Mouse (Mus musculus): Measurements from ENCODE around the gene Ube2v1. TPM values are rescaled to one million over a fixed set of nuclear protein-coding genes. Genes with fewer than 3 reads are reported as not detected.

The Ube2v1 gene
- total RNA-seq (2021): 100 to 1,000 TPM; 175 to 191 TPM
- long read RNA-seq, experiment 1, transcript Ube2v1-207 (5 exons, 924 nt): minor isoform, 58 of 492 reads
- long read RNA-seq, experiment 1, transcript Ube2v1-202 (4 exons, 2,041 nt): major isoform, 405 of 492 reads
- long read RNA-seq, experiment 1, transcript Ube2v1-201 (3 exons, 1,586 nt): minor isoform, 6 of 492 reads
- long read RNA-seq, experiment 1, partial matches to known transcripts: 5 of 492 reads
- long read RNA-seq, experiment 1, other reads (novel, unspliced or antisense): 15 of 492 reads
- long read RNA-seq, experiment 2, transcript Ube2v1-207 (5 exons, 924 nt): minor isoform, 49 of 395 reads
- long read RNA-seq, experiment 2, transcript Ube2v1-202 (4 exons, 2,041 nt): major isoform, 330 of 395 reads
- long read RNA-seq, experiment 2, partial matches to known transcripts: 1 of 395 reads
- long read RNA-seq, experiment 2, other reads (novel, unspliced or antisense): 11 of 395 reads

DNA sequence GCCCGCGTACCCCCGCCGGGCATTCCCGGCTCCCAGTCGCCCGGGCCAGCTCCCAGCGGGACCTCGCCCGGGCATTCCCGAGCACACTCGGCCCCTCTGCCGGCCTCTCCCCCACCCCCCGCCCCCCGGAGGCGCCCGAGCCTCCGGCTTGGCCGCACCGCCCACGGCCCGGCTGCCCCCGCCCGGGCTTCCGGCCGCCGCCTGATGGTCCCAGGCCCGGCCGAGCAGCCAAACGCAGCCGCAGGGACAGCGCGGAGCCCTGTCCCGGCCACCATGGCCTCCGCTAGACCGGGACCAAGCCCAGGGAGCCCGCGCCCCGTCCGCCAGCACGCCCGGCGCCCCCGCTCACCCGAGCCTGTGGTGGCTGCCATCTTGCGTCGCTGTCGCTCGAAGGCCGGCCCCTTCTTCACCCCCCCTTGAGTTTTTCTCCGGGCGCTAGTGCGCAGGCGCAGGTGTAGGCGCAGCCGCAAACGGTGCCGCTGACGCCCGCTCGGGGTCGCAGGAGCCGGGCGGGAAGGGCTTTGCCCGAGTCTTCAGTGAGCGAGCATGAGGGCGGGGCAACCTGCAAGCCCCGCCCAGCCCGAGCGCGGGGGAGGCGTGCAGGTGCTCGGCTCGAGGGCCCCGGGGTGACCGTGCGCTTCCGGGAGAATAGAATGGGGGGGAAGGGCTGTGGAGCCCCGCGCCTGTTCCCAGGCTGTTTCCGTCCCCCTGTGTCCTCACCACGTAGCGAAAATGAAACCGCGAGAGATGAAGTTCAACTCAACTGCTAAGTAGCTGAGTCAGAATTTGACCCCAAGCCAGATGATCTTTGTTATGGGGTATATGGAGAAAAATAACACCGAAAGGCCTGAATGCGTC is at the start of gene Ube2v1:
TSS of gene Ube2v1 (minus strand) at position 505 of the 858 bp plus-strand sequence.
- peak; percentile 97 for DNase-seq (ENCODE audit: low spot score)

DNA sequence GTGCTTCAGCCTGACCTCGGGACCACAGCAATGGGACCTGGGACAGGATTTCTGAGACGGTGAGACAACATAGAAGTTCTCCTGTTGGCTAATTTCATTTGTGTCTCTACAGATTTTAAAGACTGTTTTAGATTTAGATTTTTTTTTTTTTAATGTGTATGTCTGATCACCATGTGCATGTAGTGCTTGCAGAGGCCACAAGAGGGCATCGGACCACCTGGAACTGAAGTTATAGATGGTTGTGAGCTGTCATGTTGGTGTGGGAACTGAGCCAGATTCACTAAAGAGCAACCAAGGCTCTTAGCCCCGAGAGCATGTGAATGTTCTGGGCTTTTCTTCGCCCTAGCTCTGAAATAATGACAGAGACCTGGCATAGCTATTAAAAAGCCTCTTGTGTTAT is 48.8 kb upstream of the Ube2v1 start:
- no peak for DNase-seq (ENCODE audit: low spot score)

DNA sequence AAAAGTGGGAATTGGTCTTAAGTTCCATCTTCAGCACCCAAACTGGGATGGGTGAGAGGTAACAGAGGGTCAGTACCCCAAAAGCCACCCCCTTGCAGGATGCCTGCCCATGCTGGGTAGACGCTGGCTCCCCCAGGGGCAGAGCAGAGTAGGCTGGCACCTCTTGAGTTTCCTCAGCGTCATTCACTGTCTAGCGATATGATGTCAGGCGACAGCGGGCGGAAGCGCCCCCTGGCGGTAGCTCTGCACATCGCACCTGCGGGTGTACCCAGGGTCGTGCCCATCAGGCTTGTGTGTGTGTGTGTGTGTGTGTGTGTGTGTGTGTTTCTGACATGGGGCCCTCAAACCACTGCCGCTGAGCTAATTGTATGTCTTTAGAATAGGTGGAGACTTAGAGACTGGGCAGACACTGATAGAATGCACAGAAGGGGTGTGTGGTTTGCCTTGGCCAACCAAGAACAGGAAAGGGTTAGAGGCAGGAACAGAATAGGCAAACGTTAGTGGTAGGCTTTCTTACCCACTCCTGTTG is 48.1 kb upstream of the Ube2v1 start:
- peak; percentile 87 for DNase-seq (ENCODE audit: low spot score)

DNA sequence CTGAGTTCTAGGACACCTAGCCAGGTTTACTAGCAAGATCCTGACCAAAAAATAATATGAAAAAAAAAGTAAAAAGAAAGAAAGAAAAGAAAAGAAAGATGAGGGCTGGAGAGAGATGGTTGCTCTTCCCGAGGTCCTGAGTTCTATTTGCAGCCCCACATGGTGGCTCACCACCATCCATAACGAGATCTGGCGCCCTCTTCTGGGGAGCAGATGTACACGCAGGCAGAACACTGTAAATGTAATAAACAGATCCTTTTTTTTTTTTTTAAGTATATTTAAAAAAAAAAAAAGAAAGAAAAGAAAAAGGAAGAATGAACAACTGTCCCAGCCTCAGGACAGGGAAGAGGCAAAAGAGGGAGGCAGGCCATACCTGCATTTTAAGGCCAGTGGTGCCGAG is 46.7 kb upstream of the Ube2v1 start:
- DNase-seq (ENCODE audit: low spot score): no peak

DNA sequence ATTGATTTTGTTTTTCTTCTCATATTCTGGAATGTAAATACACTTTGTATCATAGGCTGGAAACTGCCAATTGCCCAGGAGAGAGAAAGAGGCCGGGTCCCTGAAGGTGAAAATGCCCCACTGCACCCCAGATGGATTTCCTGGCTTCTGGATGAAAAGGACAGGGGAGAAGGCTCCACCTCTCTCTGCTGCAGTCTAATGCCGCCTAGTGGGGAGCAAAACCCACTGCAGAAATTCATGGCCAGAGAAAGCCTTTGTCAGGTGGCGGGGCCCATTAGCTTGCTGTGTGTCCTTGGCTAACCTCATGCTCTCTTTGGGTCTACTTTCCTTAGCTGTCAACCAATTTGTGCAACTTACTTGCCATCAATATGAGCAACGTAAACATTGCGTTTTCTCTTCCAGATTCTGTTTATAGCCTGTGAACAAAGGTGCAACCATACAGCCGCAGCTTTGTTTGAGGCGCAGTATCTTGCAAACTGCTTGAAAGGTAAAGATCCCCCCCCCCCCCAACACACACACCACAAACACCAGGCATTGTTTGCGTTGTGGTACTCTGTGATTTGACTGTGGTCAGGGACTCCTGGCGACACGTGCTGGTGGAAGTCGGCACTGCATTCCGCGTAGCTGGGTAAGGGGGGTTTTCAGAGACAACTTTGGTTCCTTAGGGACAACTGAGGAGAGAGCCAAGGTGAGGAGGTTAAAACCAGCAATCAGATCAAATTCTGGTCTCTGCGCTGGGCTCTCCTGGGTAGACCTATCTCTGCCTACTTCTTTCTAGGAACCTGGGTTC is 43.4 kb upstream of the Ube2v1 start:
- DNase-seq (ENCODE audit: low spot score): no peak

DNA sequence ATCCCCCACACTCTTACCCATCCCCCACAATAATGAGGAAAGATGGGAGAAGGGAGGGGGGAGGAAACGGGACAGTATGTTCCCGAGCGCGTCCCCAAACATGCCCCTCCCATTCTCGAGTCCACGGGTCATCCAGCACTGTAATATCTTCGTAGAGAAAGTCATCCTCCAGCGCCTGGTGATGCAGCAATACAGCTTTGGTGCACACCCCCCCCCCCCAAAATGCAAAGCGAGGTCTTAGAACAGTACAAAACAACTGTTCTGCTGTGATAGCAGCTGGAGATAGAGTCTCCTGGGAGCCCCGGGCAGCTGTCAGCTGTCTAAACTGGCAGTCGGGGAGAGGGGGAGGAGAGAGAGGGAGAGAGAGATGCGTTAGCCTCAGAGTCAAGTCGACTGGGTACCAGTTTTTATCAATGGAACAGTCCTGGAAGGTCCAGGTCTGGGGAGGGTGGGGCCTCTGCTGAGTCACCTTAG is 40.4 kb upstream of the Ube2v1 start:
- no peak for DNase-seq (ENCODE audit: low spot score)

DNA sequence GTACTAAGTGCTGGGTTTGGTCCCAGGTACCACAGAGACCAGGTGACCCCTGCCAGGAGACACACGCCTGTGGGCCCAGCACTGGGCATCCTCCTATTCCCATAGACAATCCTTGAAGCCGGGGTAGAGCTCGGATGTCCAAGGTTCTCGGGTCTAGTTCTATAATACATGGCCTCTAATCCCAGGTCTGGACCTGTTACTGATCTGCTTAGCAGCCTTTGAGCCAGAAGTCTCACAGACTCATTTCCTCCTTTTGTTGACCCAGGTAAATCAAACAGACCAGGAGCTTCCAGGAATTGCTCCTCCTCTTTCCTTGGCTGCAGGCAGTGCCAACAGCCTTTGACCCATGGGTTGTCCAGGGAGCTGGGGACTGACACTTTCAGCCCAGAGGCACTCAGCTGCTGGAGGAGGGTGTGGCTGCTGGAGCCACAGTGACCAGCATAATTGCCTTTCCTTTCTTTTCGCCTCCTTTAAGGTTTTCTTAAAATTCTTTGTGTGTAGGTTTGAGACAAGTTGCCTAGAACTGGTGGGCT is 39.3 kb upstream of the Ube2v1 start:
- DNase-seq (ENCODE audit: low spot score): no peak

DNA sequence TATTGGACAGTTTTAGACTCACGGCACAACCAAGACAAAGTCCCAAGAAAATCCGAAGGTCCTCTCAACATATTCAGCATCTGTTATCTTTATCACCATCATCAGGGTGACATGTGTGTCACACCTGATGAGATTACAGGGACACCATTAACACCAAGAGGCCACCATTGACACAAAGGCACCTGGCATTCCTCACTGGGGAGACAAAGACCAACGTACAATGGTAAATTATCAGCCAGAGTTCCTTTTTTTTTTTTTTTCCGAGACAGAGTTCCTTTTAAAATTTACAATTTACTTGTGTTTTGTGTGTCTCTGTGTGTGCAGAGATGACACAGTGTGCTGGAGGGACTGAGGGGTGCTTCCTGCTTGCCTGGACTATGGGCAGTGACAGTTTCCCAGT is 37.5 kb upstream of the Ube2v1 start:
- DNase-seq (ENCODE audit: low spot score): no peak

DNA sequence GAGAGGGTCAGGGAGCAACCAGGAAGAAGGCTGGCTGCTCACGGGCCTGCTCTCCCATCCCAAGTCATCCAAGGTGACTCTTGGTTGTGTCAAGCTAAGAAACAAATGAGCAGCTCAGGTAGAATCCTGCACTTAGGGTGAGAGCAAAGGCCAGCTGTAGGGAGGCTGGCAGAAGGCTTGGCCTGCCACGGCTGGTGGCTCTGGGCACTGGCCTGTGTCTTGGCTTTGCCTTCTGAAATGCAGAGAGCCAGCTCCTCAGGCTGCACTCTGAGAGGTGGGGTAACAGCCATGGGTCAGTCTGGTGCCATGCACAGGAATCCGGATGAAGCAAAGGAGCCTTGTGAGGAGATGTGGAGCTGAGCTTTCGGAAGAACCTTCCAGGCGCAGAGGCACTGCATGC is 36.5 kb upstream of the Ube2v1 start:
- no peak for DNase-seq (ENCODE audit: low spot score)

DNA sequence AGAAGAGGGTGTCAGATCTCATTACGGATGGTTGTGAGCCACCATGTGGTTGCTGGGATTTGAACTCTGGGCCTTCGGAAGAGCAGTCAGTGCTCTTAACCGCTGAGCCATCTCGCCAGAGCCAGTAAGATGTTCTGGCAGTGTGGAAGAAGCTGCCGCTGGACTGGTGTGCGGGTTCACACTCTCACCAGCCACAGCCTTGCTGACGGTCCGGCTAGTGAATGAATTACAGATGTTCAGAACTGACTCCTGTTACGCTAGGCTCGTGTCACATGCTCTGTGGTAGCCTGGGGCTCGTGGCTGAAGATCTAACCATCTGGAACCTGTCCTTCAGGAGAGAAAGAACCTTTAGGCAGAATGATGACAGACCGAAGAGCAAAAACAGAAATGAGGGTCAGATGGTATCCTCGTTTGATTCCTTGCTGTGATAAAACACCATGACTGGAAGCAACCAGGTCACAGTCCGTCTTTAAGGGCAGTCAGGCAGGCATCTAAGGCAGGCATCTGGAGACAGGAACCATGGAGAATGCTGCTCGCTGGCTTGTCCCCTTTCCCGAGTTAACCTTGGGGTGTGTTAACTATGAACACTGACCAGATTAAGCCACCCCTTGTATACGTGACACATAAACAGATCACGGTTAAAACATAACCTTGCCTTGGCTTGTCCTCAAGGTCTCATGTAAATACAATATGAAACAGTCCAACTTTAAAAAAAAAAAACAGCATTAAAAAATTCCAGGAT is 34.2 kb upstream of the Ube2v1 start:
- DNase-seq (ENCODE audit: low spot score): no peak

DNA sequence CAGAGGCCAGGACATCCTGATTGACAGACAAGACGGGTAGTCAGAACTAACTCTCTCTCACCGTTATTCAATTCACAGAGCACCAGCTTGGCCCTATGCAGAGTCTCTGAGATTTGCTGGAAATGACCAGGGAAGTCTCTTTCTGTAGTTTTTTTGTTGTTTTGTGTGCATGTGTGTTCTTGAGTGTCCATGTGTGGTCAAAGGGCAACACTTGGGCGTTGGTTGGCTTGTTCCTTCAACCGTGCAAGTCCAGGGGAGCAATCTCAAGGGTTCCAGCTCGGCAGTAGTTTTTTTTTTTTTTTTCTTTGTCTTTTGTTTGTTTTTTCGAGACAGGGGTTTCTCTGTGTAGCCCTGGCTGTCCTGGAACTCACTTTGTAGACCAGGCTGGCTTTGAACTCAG is 30.8 kb upstream of the Ube2v1 start:
- DNase-seq (ENCODE audit: low spot score): no peak

DNA sequence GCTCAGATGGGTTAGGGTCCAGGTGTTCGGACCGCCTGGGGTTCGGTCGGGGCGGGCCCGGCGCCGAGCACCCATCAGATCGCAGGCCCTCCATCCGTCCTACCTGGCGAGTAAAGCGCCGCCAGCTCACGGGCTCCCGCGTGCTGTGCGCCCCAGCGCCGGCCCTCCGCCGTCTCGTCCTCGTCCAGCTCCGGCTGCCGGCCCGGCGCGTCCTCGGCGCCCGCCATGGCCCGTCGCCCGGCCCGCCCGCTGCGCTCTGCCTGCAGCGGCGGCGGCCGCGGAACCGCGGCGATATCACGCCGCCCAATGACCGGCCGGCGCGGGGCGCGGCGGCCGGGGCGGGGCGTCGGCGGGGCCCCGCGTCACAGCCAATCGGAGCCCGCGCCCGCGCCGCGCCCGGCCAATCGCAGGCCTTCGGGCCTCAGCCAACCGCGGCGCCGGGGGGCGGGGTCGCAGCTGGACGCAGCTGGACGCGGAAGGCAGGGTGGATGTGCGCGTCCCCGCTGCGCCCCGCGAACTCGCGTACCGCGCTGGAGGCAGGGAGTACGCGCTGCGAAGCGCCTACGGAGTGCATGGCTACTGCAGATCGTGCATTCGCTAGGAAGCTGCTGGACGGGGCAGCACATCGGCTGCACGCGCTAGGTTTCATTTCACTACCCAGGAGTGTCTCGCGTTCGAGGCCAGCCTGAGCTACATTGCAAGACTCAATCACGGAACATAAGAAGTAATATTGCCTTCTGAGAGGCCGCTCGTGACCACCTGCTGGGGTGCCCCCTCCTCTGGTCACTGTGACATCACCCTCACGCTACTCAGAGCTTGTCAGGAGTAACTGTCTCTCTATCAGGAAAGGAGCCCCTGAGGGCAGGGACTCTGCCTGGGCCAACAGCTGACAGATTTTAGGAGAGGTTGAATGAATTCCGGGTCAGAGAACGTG is 29.6 kb upstream of the Ube2v1 start, which contains the start of gene Gm20431:
TSS of gene Gm20431 (minus strand) at position 227 of the 934 bp plus-strand sequence.
- peak; percentile 92 for DNase-seq (ENCODE audit: low spot score)

DNA sequence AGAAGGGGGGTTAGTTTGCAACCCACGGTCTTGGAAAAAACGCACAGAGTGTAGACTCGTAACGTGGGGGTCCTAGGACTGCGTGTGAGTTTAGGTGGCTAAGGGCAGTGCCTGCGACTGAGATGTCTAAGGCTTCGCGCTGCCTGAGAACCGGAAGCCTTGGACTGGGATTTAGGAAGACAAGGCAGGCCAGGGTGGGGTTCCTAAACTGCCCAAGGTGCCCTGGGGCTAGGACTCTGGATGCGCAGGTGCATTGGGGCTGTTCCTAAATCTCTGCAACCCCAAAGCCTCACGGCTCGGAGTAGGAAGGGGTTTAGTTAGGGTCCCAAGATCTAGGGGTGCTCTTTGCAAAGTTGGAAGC is 28.7 kb upstream of the Ube2v1 start:
- no peak for DNase-seq (ENCODE audit: low spot score)

DNA sequence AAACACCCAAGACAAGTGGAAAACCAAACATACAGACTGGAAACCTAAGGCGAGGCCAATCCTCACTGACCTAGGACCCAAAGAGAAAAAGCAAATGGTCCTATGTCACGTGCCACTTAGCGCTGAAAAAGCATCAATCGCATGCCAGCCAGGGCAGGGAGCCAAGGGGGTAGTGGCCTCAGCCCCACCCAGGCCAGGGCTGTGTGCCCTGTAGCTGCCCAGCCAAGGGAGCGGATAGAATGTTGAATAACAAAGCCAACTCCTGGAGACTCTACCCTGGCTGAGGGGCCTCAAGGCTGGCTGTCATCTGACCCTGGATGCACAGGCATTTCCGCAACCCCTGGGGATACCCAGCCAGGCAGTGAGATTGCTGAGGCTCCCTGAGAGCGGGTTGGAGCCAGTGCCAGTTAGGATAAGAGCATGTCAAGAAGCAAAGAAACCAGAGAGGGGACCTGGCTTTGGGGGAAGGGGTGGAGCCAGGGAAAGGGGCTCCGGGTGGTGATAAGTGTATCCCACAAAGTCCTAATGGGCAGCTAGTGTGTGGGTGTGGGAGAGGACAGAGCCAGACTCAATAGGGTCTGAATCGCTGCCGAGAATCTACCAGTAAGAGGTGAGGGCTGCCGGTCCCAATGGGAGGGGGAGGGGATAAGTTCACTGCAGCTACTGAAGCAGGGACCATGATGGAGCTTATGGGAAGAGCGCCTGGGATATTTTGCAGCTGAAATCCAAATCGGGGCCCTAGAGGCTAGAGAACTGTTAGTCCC is 28.1 kb upstream of the Ube2v1 start:
- peak; percentile 46 for DNase-seq (ENCODE audit: low spot score)

DNA sequence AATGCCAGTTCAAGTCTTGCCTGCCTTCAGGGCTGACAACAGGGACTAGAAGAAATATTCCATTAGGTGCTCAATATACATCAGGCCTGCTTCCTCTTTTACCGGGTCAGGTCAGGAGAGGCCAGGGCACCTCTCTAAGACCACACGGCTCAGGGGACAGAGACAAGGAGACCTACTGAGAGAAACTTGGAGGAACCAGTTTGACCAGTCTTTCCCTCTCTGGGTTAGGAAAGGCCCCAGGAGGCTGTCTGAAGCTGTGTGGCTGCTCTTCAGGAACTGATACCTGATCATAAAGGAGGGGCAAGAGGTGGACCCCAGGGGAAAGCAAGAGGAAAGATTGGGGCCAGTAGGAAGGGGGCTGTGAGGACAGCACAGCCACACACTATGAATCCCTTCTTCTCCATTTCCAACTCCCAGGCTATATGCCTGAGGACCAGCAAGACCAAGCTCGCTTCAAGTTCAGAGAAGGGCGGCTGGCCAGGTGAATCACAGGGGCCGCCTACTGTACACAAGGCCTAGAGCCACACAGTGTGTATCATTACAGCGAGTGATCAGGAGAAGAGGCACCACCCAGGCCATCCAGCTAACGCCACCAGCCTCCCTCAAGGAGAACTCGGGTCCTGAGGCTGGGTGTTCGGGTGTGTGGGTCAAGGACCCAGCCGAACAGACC is 27.4 kb upstream of the Ube2v1 start:
- no peak for DNase-seq (ENCODE audit: low spot score)

DNA sequence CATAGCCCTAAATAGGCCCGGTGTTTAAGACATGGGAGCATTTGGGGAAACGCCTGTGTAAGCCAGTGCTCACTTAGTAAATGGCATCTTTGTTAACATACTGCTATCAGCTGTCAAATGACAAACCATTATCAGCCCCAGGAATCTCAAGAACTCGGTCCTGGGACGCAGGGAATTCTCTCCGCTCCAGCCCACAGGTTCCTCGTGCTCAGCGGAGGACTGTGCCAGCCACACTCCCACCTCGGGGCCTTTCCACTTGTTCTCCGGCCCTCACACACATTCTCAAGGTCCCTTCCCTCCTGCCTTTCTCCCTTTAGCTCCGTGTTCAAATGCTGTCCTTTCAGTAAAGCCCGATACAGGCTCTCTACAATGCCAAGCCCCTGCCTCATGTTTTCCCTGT is 26.8 kb upstream of the Ube2v1 start:
- no peak for DNase-seq (ENCODE audit: low spot score)

DNA sequence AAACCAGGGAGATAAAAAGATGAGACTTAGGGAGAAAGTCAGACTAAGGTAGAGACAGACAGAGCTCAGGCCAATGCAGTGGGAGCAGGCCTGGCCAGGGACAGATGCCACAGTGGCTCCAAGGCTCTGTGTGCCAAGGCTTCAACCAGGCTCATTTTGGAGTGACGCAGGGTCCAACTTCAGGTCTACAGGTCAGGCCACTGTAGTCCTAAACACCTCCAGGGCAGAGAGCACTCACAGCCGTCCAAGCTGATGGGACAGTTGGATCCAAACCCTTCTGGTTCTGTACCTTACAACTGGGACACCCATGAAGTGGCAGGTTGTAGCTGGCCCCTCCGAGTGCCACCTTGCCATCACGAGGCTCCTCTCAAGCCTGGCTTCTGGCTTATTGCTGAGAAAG is 26.1 kb upstream of the Ube2v1 start:
- no peak for DNase-seq (ENCODE audit: low spot score)

Data from gastrocnemius, adult 18-20 months (tissue).